Mouse (Mus musculus) heart, adult 2 months (tissue): ENCODE measurements around the gene Ipmk.

Source experiments
- CTCF ChIP-seq: fragments of 200-600 bp; IDR thresholded peaks from 2 replicates; pipeline ENCODE4 v1.8.1; 2022; ENCODE audit warnings: antibody characterized with exemption, mild to moderate bottlenecking, moderate library complexity
- POLR2A ChIP-seq: fragments of 200-500 bp; IDR thresholded peaks from 2 replicates; pipeline ENCODE4 v1.6.1; 2011; ENCODE audit warnings: mild to moderate bottlenecking, low read depth, low read length, control low read depth; ENCODE audit not compliant: insufficient read depth

DNA sequence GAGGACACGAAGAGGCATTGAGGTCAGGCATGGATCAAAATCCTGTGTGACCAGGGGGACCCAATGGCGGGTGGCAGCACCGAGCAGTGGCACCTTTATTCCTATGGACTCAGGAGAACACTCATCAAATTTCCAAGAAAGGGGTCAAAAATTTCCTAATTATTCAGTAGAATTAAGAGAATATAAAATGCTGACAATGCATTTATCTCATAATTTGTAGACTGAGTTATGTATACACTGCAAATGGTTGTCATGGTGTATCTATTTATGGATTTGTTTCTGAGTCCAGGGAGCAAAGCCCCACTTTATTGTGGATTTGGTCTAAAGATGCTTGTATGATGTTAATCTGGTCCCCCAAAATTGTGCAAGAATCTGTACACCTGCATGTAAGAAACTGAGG, 120.8 kb downstream of the Ipmk start:
- TF ChIP-seq POLR2A (no peak), CTCF (no peak)
